Mouse (Mus musculus) kidney, postnatal 4 days (tissue): ENCODE data around the gene Dnajc3.
A peak's percentile ranks its signal among the peaks of the same experiment; 100 is the strongest.

Experiments
- DNase-seq, 2 experiments: peaks; one replicate each; pipeline ENCODE4 v3.0.0; 2021; ENCODE audit warnings: mixed read lengths in 2 of 2

The Dnajc3 gene

DNA sequence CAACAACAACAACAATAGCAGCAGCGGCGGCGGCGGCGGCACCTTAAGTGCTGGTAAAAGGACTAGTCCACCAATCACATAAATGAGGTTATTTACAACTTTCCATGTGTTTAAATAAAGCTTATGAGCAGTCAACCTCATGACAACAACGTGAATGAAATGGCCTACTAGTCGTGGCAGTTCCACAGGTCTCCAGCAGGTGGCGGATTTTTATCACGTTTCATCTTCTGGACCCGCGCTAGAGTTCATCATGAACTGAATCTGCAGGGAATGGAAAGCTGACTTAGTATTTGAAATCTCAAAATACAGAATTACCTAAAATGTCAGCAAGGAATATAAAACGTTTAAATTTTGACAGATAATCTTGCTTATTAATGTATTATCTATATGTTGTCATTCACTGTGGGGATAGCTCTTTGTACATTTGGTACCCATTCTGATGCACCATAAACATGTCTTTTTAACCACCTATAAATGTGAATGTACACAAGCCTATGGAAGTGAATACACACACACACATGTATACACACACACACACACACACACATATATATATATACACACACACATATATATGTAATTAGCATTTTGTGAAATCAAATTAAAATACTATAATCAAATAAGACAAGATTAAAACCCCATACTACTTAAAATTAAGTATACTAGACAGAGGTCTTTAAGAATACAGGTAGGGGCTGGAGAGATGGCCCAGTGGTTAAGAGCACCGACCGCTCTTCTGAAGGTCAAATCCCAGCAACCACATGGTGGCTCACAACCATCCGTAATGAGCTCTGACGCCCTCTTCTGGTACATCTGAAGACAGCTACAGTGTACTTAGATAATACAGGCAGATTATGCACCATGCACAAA lies 49.1 kb downstream of the Dnajc3 start:
- peak; percentile 83 to 85 for DNase-seq

DNA sequence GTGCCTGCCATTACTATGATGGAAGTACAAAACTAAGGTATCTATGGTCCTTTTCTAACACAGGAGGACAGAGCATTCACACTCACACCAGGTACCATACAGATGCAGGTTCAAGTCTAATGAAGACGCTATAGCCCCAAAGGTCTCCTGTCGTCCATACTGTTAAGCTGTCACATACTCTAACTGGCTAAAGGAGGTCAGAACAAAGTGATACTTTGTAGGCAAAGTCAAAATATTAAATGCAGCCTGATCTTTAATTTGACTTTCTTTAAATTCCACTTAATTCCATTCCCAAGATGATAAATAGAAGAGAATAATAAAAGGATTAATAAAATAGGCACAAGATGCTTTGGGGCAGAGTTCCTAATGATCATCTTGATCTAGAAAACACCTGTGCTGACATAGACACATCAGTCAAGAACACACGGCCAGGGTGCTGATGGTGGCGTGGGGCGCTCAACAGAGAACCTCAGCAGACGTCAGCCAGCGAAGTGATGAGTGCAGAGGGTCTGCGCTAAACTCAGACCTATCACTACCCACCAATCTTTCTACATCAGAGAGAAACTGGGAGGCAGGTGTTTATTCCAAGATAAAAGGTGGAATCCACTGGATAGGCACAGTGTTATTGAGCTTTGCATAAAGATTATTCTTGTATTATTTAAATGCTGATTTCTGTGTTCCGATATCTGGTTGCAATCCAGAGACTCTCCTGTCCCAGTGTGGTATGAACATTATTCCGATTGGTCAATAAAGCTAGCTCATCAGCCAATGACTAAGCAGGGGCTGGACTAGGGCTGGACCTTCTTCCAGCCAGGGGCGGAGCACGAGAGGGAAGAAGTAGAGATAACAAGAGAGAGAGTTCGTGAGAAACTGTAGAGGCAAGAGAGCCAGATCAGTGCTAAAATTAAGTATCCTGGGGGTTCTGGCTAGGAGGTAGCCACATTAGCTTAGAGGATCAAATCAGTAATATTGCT lies 50.0 kb downstream of the Dnajc3 start:
- DNase-seq, result no peak

DNA sequence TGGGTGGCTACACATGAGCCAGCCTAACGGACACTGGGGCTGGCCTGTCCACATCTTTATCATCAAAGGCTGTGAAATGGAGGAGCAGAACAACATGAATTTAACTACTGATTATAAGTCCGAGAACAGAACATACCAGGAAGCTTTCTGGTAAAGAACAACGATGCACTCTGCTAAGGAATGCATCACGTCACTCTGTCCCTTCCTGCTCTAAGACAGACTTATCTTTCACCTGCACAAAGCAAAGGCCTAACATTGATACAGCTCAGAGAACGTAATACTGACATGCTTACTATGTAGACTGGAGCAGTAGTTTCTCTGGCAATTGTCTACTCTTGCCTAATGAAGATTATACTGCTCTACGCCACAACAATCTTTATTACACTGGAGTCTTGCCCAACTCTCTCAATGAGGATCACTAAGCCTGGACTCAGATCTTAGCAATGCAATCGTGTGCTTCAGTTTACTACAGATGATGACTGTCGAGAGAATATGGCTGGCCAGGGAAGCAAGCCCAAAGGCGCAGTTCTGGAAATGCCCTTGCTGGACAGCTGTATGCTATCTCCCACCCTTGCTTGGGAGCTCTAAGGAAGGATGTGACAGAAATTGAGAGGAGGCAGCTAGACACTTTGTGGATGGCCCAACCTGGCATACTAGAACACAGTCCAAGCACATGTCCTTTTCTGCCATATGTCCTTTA lies 57.6 kb downstream of the Dnajc3 start:
- no peak for DNase-seq

DNA sequence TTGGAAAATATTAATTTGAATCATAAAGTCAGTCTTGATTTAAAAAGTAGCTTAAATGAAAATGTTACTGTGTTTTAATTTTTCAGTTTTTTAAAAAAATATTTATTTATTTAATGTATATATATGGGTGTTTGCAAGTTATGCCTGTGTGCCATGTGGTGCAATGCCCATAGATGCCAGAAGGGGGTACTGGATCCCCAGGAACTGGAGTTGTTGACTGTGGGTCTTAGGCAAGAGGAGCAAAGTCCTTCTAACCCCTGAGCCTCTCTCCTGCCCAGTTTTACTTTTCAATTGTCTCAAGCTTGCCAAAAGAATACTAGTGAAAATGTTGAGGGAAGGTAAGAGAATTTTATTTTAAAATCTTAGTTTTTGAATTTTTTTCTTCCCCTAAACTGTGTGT lies 65.5 kb downstream of the Dnajc3 start:
- peak; percentile 37 for DNase-seq

DNA sequence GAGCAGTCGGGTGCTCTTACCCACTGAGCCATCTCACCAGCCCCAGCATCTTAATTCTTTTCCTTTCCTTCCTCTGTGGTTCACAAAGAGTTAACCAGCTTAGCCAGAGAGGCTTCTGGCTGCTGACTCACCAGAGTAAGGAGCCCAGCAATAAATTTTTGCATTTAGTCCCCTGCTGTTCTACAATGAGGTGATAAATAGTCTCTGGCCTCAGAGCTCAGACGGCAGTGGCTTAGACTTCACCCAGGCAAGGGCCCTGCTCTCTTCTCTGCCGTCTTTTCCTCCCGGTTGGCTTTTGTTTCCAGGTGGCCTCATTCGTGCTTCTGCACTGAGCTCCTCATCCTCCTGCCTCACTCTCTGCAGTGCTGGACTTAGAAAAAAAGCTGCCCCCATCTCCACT lies 68.1 kb downstream of the Dnajc3 start:
- no peak for DNase-seq

DNA sequence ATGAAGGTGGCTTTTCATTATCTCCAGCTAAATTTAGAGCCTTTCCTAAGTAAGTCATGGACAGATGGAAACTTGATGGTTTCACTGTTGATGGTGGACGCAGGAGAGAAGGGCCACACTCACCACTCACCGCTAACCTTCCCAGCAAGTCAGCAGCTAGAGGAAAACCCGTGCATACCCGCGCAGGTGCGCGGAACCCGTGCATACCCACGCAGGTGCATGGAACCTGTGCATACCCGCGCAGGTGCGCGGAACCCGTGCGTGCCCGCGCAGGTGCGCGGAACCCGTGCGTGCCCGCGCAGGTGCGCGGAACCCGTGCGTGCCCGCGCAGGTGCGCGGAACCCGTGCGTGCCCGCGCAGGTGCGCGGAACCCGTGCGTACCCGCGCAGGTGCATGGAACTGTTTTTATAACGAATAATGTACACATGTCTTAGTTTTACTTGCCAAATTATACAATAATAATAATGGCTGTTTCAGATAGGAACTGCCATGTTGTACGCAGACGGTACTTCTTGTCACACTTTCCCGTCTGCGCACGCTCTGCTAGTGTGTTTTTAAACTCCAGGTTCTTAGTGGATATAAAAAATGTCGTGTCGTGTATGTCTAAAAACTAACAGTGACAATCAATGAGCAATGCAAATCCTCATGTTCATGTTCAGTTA lies 68.8 kb downstream of the Dnajc3 start:
- peak; percentile 18 to 30 for DNase-seq

DNA sequence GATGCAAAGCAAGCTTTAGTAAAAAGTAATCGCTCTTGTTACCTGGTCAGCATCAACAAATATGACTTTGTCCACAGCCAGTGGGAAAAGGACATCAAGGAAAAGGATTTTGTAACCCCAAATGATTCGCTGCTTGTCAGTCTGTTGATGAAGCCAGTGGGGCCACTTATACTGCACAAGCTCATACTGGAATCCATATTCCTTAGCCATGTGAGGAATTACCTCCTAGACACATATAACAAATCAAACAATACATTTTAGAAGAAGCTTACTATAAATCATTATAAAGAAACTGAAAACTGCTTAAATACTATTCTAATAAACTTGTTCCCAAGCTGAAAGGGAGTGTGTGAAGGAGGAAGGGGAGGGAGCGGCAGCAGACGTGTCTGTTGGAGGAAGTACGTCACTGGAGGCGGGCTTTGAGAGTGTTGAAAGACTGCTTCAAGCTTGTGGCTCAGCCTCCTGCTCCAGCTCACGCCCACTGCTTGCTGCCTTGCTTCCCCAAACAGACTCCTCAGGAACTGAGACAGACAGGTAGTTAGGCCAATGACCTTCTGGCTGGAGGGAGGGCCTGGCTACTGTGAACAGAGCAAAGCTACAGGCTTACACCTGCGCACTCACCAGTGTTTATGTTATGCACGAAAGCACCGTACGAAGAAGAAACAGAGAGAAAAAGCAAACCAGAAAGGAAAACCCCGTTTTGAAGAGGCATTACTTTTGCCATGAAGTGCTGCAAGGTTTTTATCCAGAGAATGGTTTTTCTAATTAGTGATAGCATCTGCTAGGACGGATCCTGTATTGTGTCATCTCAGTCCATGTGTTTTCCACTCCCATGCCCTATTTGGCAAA lies 69.6 kb downstream of the Dnajc3 start:
- peak; percentile 98 for DNase-seq

DNA sequence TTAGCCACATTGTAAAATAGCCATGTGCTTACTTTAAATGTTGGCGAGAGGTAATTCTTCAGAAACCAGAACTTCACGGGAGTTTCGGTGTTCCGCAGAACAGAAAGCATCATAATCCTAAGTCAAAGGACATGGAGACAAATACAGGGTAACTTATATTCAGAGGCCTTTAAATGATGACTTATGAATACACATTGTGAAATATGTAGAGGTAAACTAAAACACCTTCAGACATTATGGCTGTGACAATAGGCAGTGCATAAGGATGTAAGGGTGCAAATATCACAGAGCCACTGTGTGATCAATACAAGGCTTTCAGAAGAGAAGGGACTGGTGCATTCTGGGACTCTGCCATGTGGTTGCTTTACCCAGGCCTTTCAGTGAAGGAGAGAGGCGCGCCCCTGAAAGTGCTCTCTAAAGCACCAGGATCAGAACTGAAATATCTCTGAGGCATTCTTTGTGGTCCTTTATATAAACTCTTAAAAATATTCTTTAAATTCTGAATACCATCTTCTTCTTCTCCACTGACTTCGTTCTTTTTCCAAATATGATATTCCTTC lies 70.3 kb downstream of the Dnajc3 start:
- no peak for DNase-seq

DNA sequence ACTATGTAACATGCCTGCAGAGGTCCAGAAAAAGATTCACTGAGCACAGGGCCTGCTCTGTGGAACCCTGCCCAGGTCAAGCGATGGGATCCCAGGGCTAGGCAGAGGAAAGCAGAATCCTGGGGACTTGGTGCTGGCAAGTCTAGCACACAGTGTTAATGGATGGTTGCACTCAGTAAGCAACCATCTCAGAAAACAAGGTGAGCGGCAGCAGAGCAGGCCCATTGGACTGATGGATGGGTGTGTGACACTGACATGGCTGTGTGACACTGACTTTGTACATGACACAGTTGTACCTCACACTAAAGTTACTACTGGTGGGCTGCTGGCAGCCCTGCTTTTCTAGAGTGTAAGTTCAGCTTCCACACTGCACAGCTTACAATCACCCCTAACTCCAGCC lies 71.8 kb downstream of the Dnajc3 start:
- DNase-seq, result no peak

DNA sequence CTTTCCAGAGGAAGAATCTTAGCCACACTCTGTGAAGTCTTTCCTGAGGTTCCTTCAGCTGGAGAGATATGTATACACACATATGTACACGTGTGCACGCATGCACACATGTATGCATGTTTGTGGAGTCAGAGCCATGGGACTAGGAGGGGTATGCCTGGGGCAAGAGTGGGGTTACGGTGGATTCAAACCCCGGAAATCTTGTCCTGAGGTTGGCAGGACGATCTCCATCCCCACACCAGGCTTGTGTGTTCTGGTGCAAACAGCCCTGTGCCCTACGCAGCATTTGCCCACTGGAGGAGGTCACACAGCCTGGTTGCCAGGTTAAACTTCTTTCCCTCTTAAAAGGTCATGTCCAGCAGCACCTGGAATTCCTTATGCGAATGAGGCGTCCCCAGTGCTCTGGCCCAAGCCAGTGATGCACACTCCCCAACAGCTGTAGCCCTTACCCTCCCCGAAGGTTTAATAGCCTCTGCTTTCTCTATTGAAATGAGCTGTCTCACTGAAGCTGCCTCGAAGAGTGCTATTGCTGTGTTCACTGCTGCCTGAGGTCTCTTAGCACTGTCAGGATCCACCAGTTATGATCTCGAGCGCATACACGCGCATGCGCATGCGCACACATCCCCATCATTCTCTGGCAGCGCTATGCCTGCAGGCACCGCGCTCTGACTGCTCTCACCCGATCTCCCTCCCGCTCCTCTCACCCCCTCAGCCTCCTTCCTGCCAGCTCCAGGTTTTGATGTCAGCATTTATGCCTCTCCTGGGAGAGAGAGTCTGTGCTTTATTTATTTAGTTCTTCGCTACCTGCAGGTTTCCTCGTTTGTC lies 75.0 kb downstream of the Dnajc3 start:
- peak; percentile 62 to 72 for DNase-seq

DNA sequence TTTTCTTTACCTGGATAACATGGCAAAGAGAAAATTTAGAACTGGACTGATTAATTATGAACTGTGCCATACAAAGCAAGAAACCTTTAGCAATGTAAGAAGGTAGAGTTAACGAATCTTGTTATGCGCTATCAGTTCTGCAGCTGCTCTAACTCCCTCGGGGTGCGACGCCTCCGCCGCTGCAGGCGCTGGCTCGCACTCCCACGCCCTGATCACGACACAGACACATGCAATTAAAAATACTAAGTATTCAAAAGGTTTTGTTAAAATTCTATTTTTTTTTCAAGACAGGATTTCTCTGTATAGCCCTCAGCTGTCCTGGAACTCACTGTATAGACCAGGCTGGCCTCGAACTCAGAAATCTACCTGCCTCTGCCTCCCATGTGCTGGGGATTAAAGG lies 75.8 kb downstream of the Dnajc3 start:
- no peak for DNase-seq

DNA sequence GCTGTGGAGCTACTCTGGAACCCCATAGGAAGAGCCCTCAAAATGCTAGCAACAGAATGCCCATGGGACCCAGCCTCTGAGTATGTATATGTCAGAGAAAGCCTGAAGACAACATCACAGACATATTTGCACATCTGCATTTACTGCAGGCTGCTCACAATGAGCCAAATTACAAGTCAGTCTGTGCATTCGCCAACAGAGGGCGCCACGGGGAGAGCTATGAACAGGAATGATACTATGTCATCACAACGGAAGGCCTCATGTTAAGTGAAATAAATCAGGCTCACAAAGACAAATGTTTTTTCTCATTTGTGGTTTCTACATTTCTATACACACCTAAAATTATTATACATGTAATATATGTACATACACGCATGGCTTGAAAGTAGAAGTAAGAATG lies 88.1 kb downstream of the Dnajc3 start:
- peak; percentile 48 to 52 for DNase-seq

DNA sequence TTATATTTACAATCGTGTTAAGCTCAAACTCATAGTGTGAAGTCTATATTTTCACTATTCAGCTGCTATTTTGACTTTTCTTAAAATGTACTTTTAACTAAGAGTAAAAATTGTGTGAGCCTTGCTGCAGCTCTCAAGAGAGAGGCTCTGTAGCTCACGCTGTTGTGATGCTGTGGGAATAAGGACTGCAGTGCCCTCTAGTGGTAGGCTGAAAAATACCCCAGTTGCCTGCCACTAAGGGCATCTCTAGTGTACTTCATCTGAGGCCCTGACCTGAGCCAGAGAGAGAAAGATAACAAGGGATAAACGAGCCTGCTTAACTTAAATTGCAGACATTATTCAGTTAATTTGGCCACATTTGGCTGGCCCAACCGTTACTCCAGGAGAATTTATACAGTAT lies 89.4 kb downstream of the Dnajc3 start:
- peak; percentile 59 to 65 for DNase-seq

DNA sequence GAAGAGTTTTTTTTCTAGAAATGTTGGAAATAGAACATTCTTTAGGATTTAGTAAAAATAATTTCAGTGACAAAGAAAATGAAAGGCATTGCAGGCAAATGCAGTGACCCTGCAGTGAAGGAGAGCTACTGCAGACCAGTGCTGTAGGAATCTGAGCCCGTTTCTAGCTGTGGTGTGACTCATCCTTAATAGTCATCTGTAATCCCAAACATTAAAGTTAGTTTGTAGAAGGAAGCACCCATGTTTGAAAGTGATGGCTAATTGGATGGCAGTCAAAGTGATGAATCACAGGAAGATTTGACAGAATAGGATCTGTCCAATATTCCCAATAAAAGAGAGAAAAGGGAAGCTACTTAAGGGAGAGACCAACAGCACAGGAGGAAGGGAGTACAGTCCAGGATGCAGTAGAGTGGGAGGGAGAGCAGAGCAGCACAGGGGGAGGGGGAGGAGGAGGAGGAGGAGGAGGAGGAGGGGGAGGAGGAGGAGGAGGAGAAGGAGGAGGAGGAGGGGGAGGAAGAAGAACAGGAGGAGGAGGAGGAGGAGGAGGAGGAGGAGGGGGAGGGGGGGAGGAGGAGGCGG lies 90.0 kb downstream of the Dnajc3 start:
- no peak for DNase-seq
